Mouse (Mus musculus) heart, postnatal 0 days (tissue): ENCODE measurements around the gene Gm3285. TPM values are rescaled to one million over a fixed set of nuclear protein-coding genes. Genes with fewer than 3 reads are reported as not detected.

Experiments used
- ATAC-seq: fragments of 200-750 bp; cut with Nextera tagmentation; 2 replicates; pipeline ENCODE4 v1.8.0; 2017; ENCODE audit warnings: low read depth, moderate number of reproducible peaks, moderate library complexity; ENCODE audit not compliant: insufficient read depth
- DNase-seq: peaks from one replicate; pipeline ENCODE4 v3.0.0-alpha.2; 2016; ENCODE audit warnings: low spot score
- H3K27ac ChIP-seq: fragments of 300-500 bp; sonication (generic); 2 replicates; pipeline ENCODE4 v1.5.1; 2014; ENCODE audit warnings: low read depth, mild to moderate bottlenecking
- H3K27me3 ChIP-seq: fragments of 300-500 bp; sonication (generic); 2 replicates; pipeline ENCODE4 v1.6.1; 2014; ENCODE audit warnings: low read length, mixed read lengths; ENCODE audit not compliant: control insufficient read depth, insufficient read depth
- H3K36me3 ChIP-seq: fragments of 300-500 bp; sonication (generic); replicated peaks from 2 replicates; pipeline ENCODE4 v1.6.1; 2014; ENCODE audit warnings: low read length, mixed read lengths; ENCODE audit not compliant: control insufficient read depth, insufficient read depth
- H3K4me1 ChIP-seq: fragments of 300-500 bp; sonication (generic); 2 replicates; pipeline ENCODE4 v1.6.1; 2014; ENCODE audit warnings: antibody characterized with exemption; ENCODE audit not compliant: control insufficient read depth, insufficient read depth
- H3K4me2 ChIP-seq: fragments of 300-500 bp; sonication (generic); 2 replicates; pipeline ENCODE4 v1.6.1; 2014; ENCODE audit warnings: low read depth, mild to moderate bottlenecking, low read length, moderate library complexity
- H3K4me3 ChIP-seq: fragments of 300-500 bp; sonication (generic); 2 replicates; pipeline ENCODE4 v1.5.1; 2014; ENCODE audit warnings: low read depth, low read length
- H3K9ac ChIP-seq: fragments of 300-500 bp; sonication (generic); replicated peaks from 2 replicates; pipeline ENCODE4 v1.6.1; 2014; ENCODE audit warnings: low read depth, low read length, mixed read lengths
- H3K9me3 ChIP-seq: fragments of 300-500 bp; sonication (generic); replicated peaks from 2 replicates; pipeline ENCODE4 v1.6.1; 2016; ENCODE audit warnings: low read length; ENCODE audit not compliant: control insufficient read depth
- CTCF ChIP-seq: IDR thresholded peaks from 2 replicates; pipeline ENCODE4 v1.5.1; 2016; ENCODE audit warnings: antibody characterized with exemption, control low read depth, low read depth
- EP300 ChIP-seq: IDR thresholded peaks from 2 replicates; pipeline ENCODE4 v1.6.1; 2016; ENCODE audit warnings: antibody characterized with exemption, low read depth
- WGBS: fragments of 180-500 bp; shearing (Covaris S2); extraction: QIAGEN DNeasy Blood & Tissue Kit; methylation state at CpG from one replicate; pipeline ENCODE4 v1.1.7; 2014; 5-methylcytosine and 5-hydroxymethylcytosine counted together
- polyA plus RNA-seq: library from polyadenylated mRNA; unstranded; fragments of >200 nt; fragmentation: Nextera tagmentation; extraction: Ambion mirVana; gene quantifications from 2 replicates; pipeline ENCODE4 v1.2.1, GENCODE M21; 2015
- total RNA-seq: library from RNA; depleted of rRNA; stranded (reverse); fragments of >200 nt; gene quantifications from 2 replicates; pipeline ENCODE4 v1.2.3, GENCODE M21; 2014; ENCODE audit warnings: low replicate concordance

The Gm3285 gene
- total and polyA plus RNA-seq, 2 experiments from 2014 or later = not detected

- Histone ChIP-seq H3K27me3 (no peaks in the 10 kb centered on the region), H3K4me3 (no peak overlapping the region), H3K9me3 (no peaks in the 10 kb centered on the region), H3K9ac (no peak overlapping the region), H3K27ac (no peak overlapping the region), H3K36me3 (no peaks in the 10 kb centered on the region), H3K4me2 (no peak overlapping the region), H3K4me1 (no peaks in the 10 kb centered on the region)
- no peak for DNase-seq
- WGBS = 77% methylated on average over 5 of the region's 5 CpGs
- no peak for ATAC-seq
- no peak for TF ChIP-seq CTCF
- no peak for TF ChIP-seq EP300
These were observed 20.8 kb downstream of the Gm3285 start for GRCm38 (mm10) chr10:77882553-77882952.

GRCm38 (mm10) chr10:77886007-77886747, 24.4 kb downstream of the Gm3285 start:
- Histone ChIP-seq H3K9ac (no peak overlapping the region), H3K4me3 (no peak overlapping the region), H3K27me3 (no peaks in the 10 kb centered on the region), H3K4me2 (no peak overlapping the region), H3K36me3 (no peaks in the 10 kb centered on the region), H3K27ac (no peak overlapping the region), H3K9me3 (no peaks in the 10 kb centered on the region), H3K4me1 (no peaks in the 10 kb centered on the region)
- 51% methylated on average over 12 of the region's 12 CpGs for WGBS
- ATAC-seq (no peak), DNase-seq (no peak)
- TF ChIP-seq CTCF = no peak
- TF ChIP-seq EP300 = no peak

GRCm38 (mm10) chr10:77890987-77891565, 29.3 kb downstream of the Gm3285 start:
- no peaks in the 10 kb centered on the region for H3K9me3 ChIP-seq
- 73% methylated on average over 8 of the region's 8 CpGs for WGBS
- no peaks in the 10 kb centered on the region for H3K27me3 ChIP-seq
- no peak overlapping the region for H3K9ac ChIP-seq
- TF ChIP-seq CTCF (no peak), EP300 (no peak)
- ATAC-seq (no peak), DNase-seq (no peak)
- H3K4me3 ChIP-seq = no peak overlapping the region
- H3K36me3 ChIP-seq = no peaks in the 10 kb centered on the region
- no peak overlapping the region for H3K4me2 ChIP-seq
- no peaks in the 10 kb centered on the region for H3K4me1 ChIP-seq
- H3K27ac ChIP-seq = no peak overlapping the region

GRCm38 (mm10) chr10:77895562-77895961, 33.8 kb downstream of the Gm3285 start:
- H3K4me2 ChIP-seq = no peak overlapping the region
- H3K9me3 ChIP-seq = no peaks in the 10 kb centered on the region
- 32% methylated on average over 5 of the region's 5 CpGs for WGBS
- ATAC-seq (no peak), DNase-seq (no peak)
- H3K27me3 ChIP-seq = no peaks in the 10 kb centered on the region
- H3K36me3 ChIP-seq = no peaks in the 10 kb centered on the region
- H3K9ac ChIP-seq = no peak overlapping the region
- no peak overlapping the region for H3K4me3 ChIP-seq
- no peaks in the 10 kb centered on the region for H3K4me1 ChIP-seq
- no peak overlapping the region for H3K27ac ChIP-seq
- TF ChIP-seq CTCF (no peak), EP300 (no peak)

GRCm38 (mm10) chr10:77900126-77900525, 38.4 kb downstream of the Gm3285 start:
- DNase-seq (no peak), ATAC-seq (no peak)
- Histone ChIP-seq H3K27me3 (peaks cover 24% of the 10 kb centered on the region), H3K4me2 (no peak overlapping the region), H3K9me3 (0 out of 2 replicates have a peak, but pooled peaks cover 4% of the 10 kb centered on the region), H3K4me1 (0 out of 2 replicates have a peak, but pooled peaks cover 6% of the 10 kb centered on the region), H3K4me3 (no peak overlapping the region), H3K9ac (no peak overlapping the region), H3K27ac (no peak overlapping the region), H3K36me3 (no peaks in the 10 kb centered on the region)
- TF ChIP-seq EP300 (no peak), CTCF (no peak)
- 82% methylated on average over 7 of the region's 7 CpGs for WGBS
